Mouse (Mus musculus): ENCODE data around the gene Olfr97.

Gene Olfr97

GRCm38 (mm10) chr17:37194782-37195181 is 42.3 kb downstream of the Olfr97 start:
- no peak for DNase-seq (ENCODE audit: low spot score)

- no peak for DNase-seq (ENCODE audit: low spot score)
These were observed 43.5 kb downstream of the Olfr97 start, which contains the start of gene Ubd for GRCm38 (mm10) chr17:37193656-37194055. Gene Ubd (plus strand): TSS chr17:37193892.

- no peak for DNase-seq (ENCODE audit: low spot score)
These were observed 44.1 kb downstream of the Olfr97 start for GRCm38 (mm10) chr17:37193032-37193431.

DNA sequence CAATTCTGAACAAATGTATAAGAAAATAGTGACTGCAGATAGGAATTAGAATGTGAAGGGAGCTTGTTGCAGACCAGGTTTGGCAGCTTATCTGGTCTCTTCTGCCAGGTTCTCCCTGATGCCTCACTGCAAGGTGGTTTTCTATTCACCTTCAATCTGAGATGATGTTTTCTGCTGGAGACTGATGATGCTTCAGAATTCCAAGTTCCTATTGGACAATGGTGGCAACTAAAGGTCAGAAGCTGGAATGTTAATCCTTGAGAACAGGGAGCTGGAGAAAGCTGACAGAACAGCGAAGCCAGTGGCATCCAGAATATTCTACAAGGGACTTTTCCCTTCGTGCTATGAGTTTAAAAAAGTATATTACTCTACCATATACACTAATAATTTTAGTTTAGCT is 46.4 kb downstream of the Olfr97 start:
- no peak for DNase-seq (ENCODE audit: low spot score)

- DNase-seq (ENCODE audit: low spot score), result no peak
These were observed 51.7 kb downstream of the Olfr97 start for GRCm38 (mm10) chr17:37185474-37185873.
